In the genomic region with DNA sequence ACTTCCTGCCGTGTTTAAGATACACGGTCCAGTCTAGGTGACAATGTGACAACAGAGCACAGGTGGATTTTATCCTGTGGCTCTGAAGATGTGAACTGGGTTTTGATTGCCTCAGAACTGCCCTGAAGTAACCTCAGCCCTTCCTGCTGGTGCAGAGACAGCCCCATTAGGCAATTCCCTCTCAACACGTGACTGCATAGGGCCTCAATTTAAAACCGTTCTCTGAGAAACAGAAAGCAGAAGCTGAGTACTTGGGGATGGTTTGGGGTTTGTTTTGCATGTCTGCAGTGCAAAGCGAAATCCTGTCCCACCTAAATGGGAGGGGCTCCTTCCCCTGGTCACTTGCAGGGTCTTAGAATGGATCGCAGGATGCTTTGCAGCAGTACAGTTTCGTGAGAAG, we compare ENCODE assay signal across 10 mouse cellular contexts. TPM values are rescaled to one million over a fixed set of nuclear protein-coding genes. Genes with fewer than 3 reads are reported as not detected.
DNase-seq lines count a peak whose midpoint lies in the region; ATAC-seq lines count a peak whose summit lies in the region.
"Had no signal": no experiment of that assay in that cellular context is flagged by ENCODE, and none has a peak within 500 bp of the region (broad histone marks: within the 10 kb centered on the region; RNA-seq: fewer than 3 reads in every experiment).

No protein-coding gene starts in this region.

- peak; percentile 83 for ATAC-seq in granulocyte monocyte progenitor cell, adult 5-6 weeks (replicated peaks; ENCODE audit: poor library complexity, severe bottlenecking)
- no peak for ATAC-seq in cerebellum, adult (ENCODE audit: insufficient number of reproducible peaks, low FRiP score, low TSS enrichment)

- DNase-seq in adrenal gland, adult (ENCODE audit: inconsistent age in 2 of 2, low spot score in 1 of 2): peak; percentile 16 to 54
- DNase-seq in adrenal gland, postnatal 25 days: no peak
- peak; percentile 84 for DNase-seq in CD4-positive helper T cell, adult 2 months (ENCODE audit: low read depth, low spot score)
- peak; percentile 69 to 76 for DNase-seq in monocyte, adult 2 months (ENCODE audit: low read depth in 1 of 2, low spot score in 2 of 2)
- no peak for DNase-seq in kidney, adult 18-20 months
- no peak for DNase-seq in layer of hippocampus, adult 9-10 months (ENCODE audit: low spot score)
- DNase-seq: gastrocnemius, postnatal 14 days; right cerebral cortex, adult 18-20 months had no signal

RNA-seq across cellular contexts. Expression of gene Abcg1, which starts 17.8 kb away (rescaled TPM):
- total RNA-seq in adrenal gland, postnatal 25 days (2021): 5.6 and 15.8 TPM in 2 replicates
- total RNA-seq in granulocyte monocyte progenitor cell, adult 5-6 weeks (2014; fragmentation: Nextera tagmentation): 8.7 and 15.9 TPM in 2 replicates
- 7.6 and 9.0 TPM in 2 replicates for total RNA-seq in granulocyte monocyte progenitor cell, adult 5-6 weeks (2017)

Comparison
In these comparisons a context has a peak if more than half of its experiments do, and no peak if none do; other contexts are left out.
1. DNase-seq: peak in adrenal gland, adult (2 of 2), CD4-positive helper T cell, adult 2 months (single experiment) and monocyte, adult 2 months (2 of 2); none in adrenal gland, postnatal 25 days (single experiment), kidney, adult 18-20 months (single experiment) and layer of hippocampus, adult 9-10 months (single experiment).